15 mouse cellular contexts compared by ENCODE assay signal in the genomic region with DNA sequence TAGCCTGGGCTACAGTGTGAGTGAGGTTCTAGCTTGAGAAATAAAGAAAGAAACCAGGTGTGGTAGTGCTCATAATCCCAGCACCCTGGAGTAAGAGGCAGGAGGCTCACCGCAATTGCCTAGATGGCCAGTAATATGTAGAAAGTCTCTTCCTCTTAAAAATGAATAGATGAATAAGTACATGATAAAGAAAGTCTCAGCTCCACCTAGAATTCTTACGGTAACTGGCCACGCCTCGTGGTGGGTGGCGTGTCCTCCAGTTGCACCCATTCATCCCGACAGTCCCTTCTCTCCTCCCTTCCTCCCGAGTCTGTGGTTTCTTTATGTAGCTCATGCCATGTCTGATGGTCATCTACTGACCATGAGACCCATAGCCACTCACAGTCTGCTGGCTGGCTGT.
"Had no signal": no experiment of that assay in that cellular context is flagged by ENCODE, and none has a peak within 500 bp of the region (broad histone marks: within the 10 kb centered on the region; RNA-seq: fewer than 3 reads in every experiment).

No protein-coding gene starts in this region.

- H3K27me3 ChIP-seq: midbrain, embryonic 15.5 days had no signal

- H3K36me3 ChIP-seq: lung, embryonic 15.5 days; stomach, embryonic 15.5 days had no signal

- H3K4me1 ChIP-seq: neural tube, embryonic 12.5 days had no signal

- H3K9ac ChIP-seq: lung, embryonic 15.5 days; midbrain, embryonic 13.5 days; midbrain, embryonic 15.5 days; neural tube, embryonic 12.5 days; stomach, embryonic 15.5 days had no signal

- H3K27ac ChIP-seq: lung, embryonic 15.5 days; macrophage; midbrain, embryonic 13.5 days; midbrain, embryonic 15.5 days; neural tube, embryonic 12.5 days; stomach, embryonic 15.5 days; stomach, postnatal 0 days had no signal

- H3K4me3 ChIP-seq: lung, embryonic 15.5 days; megakaryocyte, embryonic 14.5 days; midbrain, embryonic 13.5 days; midbrain, embryonic 15.5 days; neural tube, embryonic 12.5 days; stomach, embryonic 15.5 days had no signal

- DNase-seq: lung, adult 2 months; lung, postnatal 14 days; lung, postnatal 36 days; right cerebral cortex, postnatal 14 days; thymus, adult 2 months; thymus, postnatal 25 days; thymus, postnatal 4 days had no signal

- H3K9me3 ChIP-seq: lung, embryonic 15.5 days; megakaryocyte, embryonic 14.5 days; midbrain, embryonic 13.5 days; midbrain, embryonic 15.5 days; neural tube, embryonic 12.5 days; stomach, embryonic 15.5 days had no signal
